Mouse (Mus musculus): ENCODE data around the gene Gm13889.

Gm13889 gene

GRCm38 (mm10) chr2:93956908-93957784, at the start of gene Gm13889:
Gene Gm13889 (minus strand): TSS chr2:93957201.
- DNase-seq, result peak; percentile 64

DNA sequence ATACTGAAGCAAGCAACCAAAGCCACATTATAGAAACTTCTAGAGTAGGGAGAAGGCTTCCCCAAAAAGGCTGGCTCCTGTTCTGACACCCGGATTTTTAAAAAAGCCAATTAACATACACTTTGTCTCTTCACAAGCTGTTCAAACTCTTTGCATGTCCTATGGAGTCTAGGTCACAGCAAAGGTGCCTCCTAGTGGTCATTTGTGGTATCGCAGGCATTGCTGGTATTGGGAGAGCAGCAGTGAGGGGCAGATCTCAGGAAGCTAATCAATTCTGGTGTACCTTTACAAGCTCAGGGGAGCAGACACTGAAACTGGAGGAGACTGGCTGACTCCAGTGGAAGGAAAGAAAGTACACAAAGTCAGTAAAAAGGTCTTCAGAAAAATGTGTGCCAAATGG, 45.3 kb upstream of the Gm13889 start:
- peak; percentile 90 for DNase-seq

- DNase-seq, result no peak
Observed at GRCm38 (mm10) chr2:94001918-94002317, 44.9 kb upstream of the Gm13889 start.

DNA sequence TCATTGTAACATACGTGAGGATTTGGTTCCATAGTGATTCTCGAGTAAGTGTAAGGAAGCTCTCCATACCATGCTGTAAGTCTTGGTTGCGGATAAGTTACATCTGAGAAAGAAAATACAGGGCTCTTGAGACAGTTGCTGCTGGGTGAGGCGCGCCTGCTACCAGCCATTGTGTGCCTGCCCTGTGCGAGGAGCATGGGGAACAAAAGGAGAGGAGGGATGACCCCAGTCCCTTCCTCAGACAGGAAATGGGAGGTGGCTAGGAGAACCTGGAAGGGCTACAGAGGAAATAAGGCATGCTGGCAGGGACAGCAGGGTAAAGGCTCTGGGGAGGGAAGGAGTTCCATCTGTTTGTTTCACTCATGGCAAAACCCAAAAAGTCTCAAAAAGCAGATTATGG, 44.4 kb upstream of the Gm13889 start:
- no peak for DNase-seq

- no peak for DNase-seq
Observed at GRCm38 (mm10) chr2:93996254-93996653, 39.3 kb upstream of the Gm13889 start, which contains the start of gene Gm27027. Gene Gm27027 (minus strand): TSS chr2:93996354.

- no peak for DNase-seq
Observed at GRCm38 (mm10) chr2:93992810-93993209, 35.8 kb upstream of the Gm13889 start.

DNA sequence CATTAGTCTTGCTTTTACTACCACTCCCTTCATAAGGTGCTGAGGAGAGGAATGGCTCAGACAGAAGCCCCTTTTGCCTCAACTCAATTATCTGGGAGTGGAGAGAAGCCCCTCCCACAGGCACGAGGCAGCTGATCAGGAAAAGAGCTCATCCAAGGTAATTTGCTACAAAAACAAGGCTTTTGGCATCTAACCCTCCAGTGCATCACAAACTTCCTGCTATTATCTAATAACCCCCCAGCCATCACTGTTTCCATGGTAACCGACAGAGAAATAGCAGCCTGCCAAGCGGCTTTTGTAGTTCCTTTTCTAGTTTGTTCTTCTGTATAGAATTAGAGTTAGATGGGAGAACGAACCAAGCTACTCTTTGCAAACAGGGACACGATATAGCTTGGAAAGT, 35.3 kb upstream of the Gm13889 start:
- no peak for DNase-seq

GRCm38 (mm10) chr2:93991336-93991735, 34.3 kb upstream of the Gm13889 start:
- no peak for DNase-seq

DNA sequence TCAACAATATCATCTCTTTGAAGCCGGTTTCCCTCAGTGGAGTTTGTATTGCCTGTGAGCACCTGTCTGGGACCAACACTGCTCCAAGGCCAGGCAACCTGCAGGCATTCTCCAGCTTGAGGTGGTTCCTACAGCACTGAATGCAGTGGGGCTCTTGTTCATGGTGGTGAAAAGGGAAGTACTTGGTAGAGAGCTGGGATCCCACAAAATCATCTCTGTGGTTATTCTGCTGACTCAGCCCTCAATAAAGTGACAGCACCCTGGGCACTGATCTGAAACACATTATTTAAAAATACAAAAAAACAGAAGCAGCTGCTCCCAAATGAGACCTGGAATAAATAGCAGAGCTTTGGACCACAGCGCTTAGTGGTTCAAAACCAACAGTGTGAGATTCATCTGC, 31.4 kb upstream of the Gm13889 start:
- no peak for DNase-seq

- DNase-seq, result no peak
Observed at GRCm38 (mm10) chr2:93982457-93983235, 25.6 kb upstream of the Gm13889 start.

DNA sequence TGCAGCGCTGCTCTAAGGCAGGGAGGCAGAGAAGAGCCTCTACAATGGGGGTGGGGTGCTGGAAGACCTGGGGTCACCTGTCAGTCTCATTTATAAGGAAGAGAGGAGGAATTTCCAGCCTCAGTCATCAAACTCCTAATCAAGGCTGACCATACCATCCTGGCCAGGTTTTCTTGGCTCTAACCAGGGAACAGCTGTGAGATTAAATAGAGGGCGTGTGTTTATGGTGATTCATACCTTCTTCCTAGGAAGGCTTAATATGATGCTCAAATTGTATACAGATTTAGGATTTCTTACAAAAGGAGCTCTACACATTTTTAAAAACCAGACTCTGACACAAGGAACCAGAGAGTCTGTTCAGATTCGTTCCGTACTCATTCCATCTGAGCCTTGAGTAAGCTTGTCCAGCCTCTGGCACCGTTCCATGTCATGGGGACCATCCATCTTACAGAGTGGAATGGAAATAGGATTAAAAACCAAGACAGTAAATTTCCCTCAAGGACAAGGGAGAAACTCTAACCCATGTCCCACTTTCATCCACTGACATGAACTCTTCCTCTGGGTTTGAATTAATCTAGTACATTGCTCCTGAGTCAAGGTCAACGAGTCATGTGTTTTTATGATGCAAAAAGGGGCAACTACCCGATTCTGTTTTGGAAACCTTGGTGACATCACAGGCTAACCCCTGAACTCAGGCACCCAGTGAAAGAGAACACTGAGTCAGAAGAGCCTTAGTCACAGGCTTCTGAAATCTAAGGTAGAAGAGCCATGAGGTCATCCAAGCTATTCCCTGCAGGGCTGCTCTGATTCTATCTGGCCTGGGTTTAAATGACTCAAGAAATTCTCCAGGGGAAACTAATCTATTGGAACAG, 22.5 kb upstream of the Gm13889 start:
- no peak for DNase-seq

- DNase-seq, result peak; percentile 73
Observed at GRCm38 (mm10) chr2:93976436-93977252, 19.6 kb upstream of the Gm13889 start.

- DNase-seq, result no peak
Observed at GRCm38 (mm10) chr2:93975526-93976435, 18.8 kb upstream of the Gm13889 start.

DNA sequence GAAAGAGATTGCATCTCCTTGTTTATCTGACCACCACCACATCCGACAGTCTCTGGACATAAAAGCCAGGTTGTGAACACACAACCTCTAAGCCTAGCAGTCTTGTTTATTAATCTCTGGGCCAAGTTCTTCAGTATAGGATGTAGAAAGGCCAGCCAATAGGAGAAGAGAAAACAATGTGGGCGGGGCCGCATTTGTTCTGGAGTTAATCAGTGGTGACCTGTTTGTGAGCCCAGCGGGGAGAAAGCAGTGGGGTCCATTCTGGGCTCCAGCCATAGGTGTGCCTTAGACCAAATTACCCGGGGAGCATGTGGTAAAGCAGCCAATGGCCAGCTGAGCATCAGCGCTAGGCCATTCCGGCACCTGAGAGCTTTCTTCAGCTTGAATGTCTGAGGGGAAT, 18.0 kb upstream of the Gm13889 start:
- no peak for DNase-seq

GRCm38 (mm10) chr2:93971647-93972046, 14.6 kb upstream of the Gm13889 start:
- no peak for DNase-seq

- DNase-seq, result no peak
Observed at GRCm38 (mm10) chr2:93964494-93965160, 7.6 kb upstream of the Gm13889 start.

DNA sequence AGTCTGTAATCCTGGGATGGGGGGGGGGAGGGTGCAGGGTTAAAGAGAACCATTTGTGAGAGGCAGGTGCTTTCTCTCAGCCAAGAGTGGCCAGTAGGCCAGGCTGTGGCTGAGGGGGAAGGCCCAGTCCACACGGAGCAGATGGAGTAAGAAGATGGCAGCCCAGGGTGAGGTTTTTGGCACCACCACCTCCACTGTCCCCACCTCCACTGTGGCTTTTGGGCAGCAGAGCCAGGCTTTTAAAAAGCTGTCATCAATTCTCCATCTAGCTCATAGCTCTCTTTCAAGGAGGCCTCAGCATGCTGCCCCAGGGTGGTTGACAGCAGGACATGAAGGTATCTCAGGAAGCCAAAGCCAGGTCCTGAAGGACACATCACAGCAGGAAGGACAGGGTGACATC, 6.8 kb upstream of the Gm13889 start:
- DNase-seq, result no peak

DNA sequence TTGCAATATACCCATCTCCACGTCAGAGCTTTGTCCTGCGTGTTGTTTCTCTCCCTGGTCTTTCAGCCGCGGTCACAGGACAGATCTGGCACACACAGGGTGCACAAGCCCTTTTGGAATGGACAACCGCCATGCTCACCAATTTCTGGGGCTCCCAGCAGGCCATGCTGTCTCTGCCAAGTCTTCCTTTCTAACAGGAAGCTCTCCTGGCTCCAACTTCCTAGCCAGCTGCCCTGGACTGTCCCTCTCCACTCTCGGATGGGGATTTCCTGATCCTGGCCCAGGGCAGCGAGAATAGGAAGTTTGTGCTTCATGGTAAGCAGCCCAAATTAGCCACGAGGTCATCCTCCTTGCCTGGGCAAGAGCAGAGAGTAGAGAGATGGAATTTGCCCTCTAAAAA, 4.7 kb upstream of the Gm13889 start:
- DNase-seq, result no peak

DNA sequence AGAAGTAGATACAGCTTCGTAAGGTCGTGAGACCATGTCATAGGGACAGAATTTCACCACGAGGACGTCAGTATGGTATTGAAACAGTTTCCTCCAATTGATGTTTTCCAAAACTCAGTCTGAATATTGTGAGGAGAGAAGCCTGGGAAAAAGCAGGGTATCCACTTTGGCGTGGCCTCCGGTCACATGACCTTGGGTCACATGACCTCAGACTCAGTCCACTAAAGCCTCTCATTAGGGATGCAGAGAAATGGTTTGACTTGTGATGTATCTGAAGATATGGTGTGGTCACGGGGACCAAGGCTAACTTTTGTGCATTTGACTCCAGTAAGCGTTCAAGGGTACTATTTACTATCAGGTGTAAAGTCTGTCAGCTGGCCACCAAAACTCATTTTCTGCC, 2.3 kb upstream of the Gm13889 start:
- DNase-seq, result no peak

- DNase-seq, result no peak
Observed at GRCm38 (mm10) chr2:93958216-93958615, 1.2 kb upstream of the Gm13889 start.
